Mouse (Mus musculus) hematopoietic stem cell, adult 5-6 weeks (primary cell): ENCODE measurements around the gene Ttc7b. TPM values are rescaled to one million over a fixed set of nuclear protein-coding genes. Genes with fewer than 3 reads are reported as not detected.

Experiments used
- ATAC-seq, 2 experiments: fragments of 125-278 bp in 1 of 2; replicated peaks in 1 of 2; 2 replicates each; pipeline ENCODE4 v1.8.0; 2016 to 2017; ENCODE audit warnings: inconsistent platforms in 2 of 2, mild to moderate bottlenecking in 2 of 2, moderate number of reproducible peaks in 2 of 2, low read depth in 1 of 2, moderate TSS enrichment in 1 of 2; ENCODE audit not compliant: low FRiP score in 2 of 2, poor library complexity in 2 of 2, severe bottlenecking in 2 of 2, insufficient read depth in 1 of 2, low TSS enrichment in 1 of 2
- total RNA-seq: library from RNA; stranded (forward); fragments of 172-1452, 232-1000 nt; gene quantifications from 2 replicates; pipeline ENCODE4 v1.2.3, GENCODE M21; 2017

Gene Ttc7b
- total RNA-seq: 23.4 TPM in 2 replicates

- peak; percentile 43 to 60; a peak in 3 of 4 replicates for ATAC-seq
Observed at GRCm38 (mm10) chr12:100520794-100521186, at the start of gene Ttc7b. Gene Ttc7b, minus strand, starts transcription at chr12:100520826.

GRCm38 (mm10) chr12:100568831-100569230 lies 48.2 kb upstream of the Ttc7b start:
- ATAC-seq: no peak

- ATAC-seq: no peak
Observed at GRCm38 (mm10) chr12:100568105-100568504, 47.5 kb upstream of the Ttc7b start.

- no peak for ATAC-seq
Observed at GRCm38 (mm10) chr12:100567627-100568026, 47.0 kb upstream of the Ttc7b start.

- ATAC-seq: no peak
Observed at GRCm38 (mm10) chr12:100553675-100554074, 33.0 kb upstream of the Ttc7b start.

- ATAC-seq: no peak
Observed at GRCm38 (mm10) chr12:100551972-100552371, 31.3 kb upstream of the Ttc7b start.

- no peak for ATAC-seq
Observed at GRCm38 (mm10) chr12:100544194-100544567, 23.6 kb upstream of the Ttc7b start.

- ATAC-seq: no peak
Observed at GRCm38 (mm10) chr12:100543437-100544193, 23.0 kb upstream of the Ttc7b start.

- no peak for ATAC-seq
Observed at GRCm38 (mm10) chr12:100542494-100542893, 21.9 kb upstream of the Ttc7b start.

- ATAC-seq: no peak
Observed at GRCm38 (mm10) chr12:100542076-100542475, 21.4 kb upstream of the Ttc7b start.

- no peak for ATAC-seq
Observed at GRCm38 (mm10) chr12:100539158-100539714, 18.6 kb upstream of the Ttc7b start.

GRCm38 (mm10) chr12:100538445-100539157 lies 18.0 kb upstream of the Ttc7b start:
- ATAC-seq: peak; percentile 65 to 72

- no peak for ATAC-seq
Observed at GRCm38 (mm10) chr12:100537091-100537490, 16.5 kb upstream of the Ttc7b start.

GRCm38 (mm10) chr12:100535028-100535427 lies 14.4 kb upstream of the Ttc7b start:
- ATAC-seq: no peak

- ATAC-seq: no peak
Observed at GRCm38 (mm10) chr12:100534028-100534427, 13.4 kb upstream of the Ttc7b start.

- no peak for ATAC-seq
Observed at GRCm38 (mm10) chr12:100533209-100533608, 12.6 kb upstream of the Ttc7b start.

- no peak for ATAC-seq
Observed at GRCm38 (mm10) chr12:100531740-100532139, 11.1 kb upstream of the Ttc7b start.

GRCm38 (mm10) chr12:100530871-100531270 lies 10.2 kb upstream of the Ttc7b start:
- ATAC-seq: peak; percentile 48 to 70
